Mouse (Mus musculus) G1E (cell line): Measurements from ENCODE around the gene Twnk. TPM values are rescaled to one million over a fixed set of nuclear protein-coding genes. Genes with fewer than 3 reads are reported as not detected.

Source experiments
- ATAC-seq: 2 replicates; pipeline ENCODE4 v1.8.0; 2016; ENCODE audit warnings: mild to moderate bottlenecking; ENCODE audit not compliant: insufficient number of reproducible peaks, poor library complexity, low FRiP score, severe bottlenecking; ENCODE audit errors: extremely low read depth
- DNase-seq: peaks from one replicate; pipeline ENCODE4 v3.0.0; 2012; ENCODE audit warnings: low spot score
- H3K27me3 ChIP-seq: 2 replicates; pipeline ENCODE4 v1.6.1; 2012; ENCODE audit warnings: mild to moderate bottlenecking, low read length, inconsistent platforms; ENCODE audit not compliant: insufficient read depth
- H3K36me3 ChIP-seq: replicated peaks from 2 replicates; pipeline ENCODE3; 2012; ENCODE audit warnings: mild to moderate bottlenecking, inconsistent platforms
- H3K4me1 ChIP-seq: 2 replicates; pipeline ENCODE4 v1.6.1; 2012; ENCODE audit warnings: low read depth, low read length, inconsistent platforms, mixed read lengths; ENCODE audit not compliant: insufficient read depth
- H3K4me3 ChIP-seq: 2 replicates; pipeline ENCODE4 v1.5.1; 2012; ENCODE audit warnings: low read depth, mild to moderate bottlenecking, inconsistent platforms, low read length, moderate library complexity, mixed read lengths
- H3K9me3 ChIP-seq: replicated peaks from 2 replicates; pipeline ENCODE4 v1.6.1; 2012; ENCODE audit warnings: inconsistent platforms
- CTCF ChIP-seq: IDR thresholded peaks from 2 replicates; pipeline ENCODE4 v1.5.1; 2012; ENCODE audit warnings: low read depth, low read length, inconsistent platforms, mixed read lengths
- GATA1 ChIP-seq: IDR thresholded peaks from 2 replicates; pipeline ENCODE4 v1.6.1; 2012; ENCODE audit warnings: borderline replicate concordance, low read length, inconsistent platforms, mixed read lengths
- GATA2 ChIP-seq: IDR thresholded peaks from 2 replicates; pipeline ENCODE4 v1.6.1; 2012; ENCODE audit warnings: low read depth, low read length, inconsistent platforms, borderline replicate concordance
- POLR2AphosphoS5 ChIP-seq: IDR thresholded peaks from 2 replicates; pipeline ENCODE4 v1.6.1; 2012; ENCODE audit warnings: low read depth, low read length, inconsistent platforms; ENCODE audit not compliant: insufficient replicate concordance
- TAL1 ChIP-seq: conservative IDR thresholded peaks from 2 replicates; pipeline ENCODE4 v1.6.1; 2012; ENCODE audit warnings: low read depth, low read length, inconsistent platforms, mixed read lengths
- polyA plus RNA-seq: library from polyadenylated mRNA; stranded (reverse); fragments of >175 nt; gene quantifications from 2 replicates; pipeline ENCODE4 v1.2.3, GENCODE M21; 2012
- total RNA-seq, 2 experiments: library from RNA; stranded (forward) in 1 of 2; stranded (reverse) in 1 of 2; fragments of 200-1000 nt in 1 of 2; fragments of >200 nt in 1 of 2; fragmentation: Nextera tagmentation in 1 of 2; gene quantifications; 2 replicates each; pipeline ENCODE4 v1.2.3; 2014 to 2017

The Twnk gene
- total and polyA plus RNA-seq, 3 experiments: 14.7 to 22.4 (median 22.0) TPM

DNA sequence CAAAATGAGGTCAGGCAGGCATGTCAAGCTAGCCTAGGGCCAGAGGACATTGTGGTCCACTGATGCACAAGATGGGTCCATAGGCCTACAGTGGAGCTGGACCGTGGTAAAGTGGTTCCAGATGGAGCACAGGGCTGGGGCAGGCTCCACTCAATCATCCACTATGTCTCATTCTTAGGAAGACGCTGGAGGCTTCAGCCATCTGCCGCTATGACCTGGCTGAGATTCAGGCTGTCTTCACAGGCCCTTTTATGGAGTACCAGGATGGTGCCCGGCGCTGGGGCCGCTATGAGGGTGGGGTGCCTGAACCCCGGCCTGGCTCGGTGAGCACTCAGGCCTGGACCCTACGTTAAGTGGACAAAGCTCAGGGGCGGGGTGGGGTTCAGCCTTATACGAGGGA, 7.7 kb upstream of the Twnk start:
- Histone ChIP-seq H3K36me3 (peaks cover 22% of the 10 kb centered on the region), H3K9me3 (no peaks in the 10 kb centered on the region), H3K4me1 (peaks cover 41% of the 10 kb centered on the region), H3K4me3 (no peak overlapping the region), H3K27me3 (peaks cover 40% of the 10 kb centered on the region)
- TF ChIP-seq GATA1: no peak
- TF ChIP-seq POLR2AphosphoS5: no peak
- no peak for TF ChIP-seq CTCF
- no peak for TF ChIP-seq TAL1
- TF ChIP-seq GATA2: no peak
- ATAC-seq (no peak), DNase-seq (no peak)

DNA sequence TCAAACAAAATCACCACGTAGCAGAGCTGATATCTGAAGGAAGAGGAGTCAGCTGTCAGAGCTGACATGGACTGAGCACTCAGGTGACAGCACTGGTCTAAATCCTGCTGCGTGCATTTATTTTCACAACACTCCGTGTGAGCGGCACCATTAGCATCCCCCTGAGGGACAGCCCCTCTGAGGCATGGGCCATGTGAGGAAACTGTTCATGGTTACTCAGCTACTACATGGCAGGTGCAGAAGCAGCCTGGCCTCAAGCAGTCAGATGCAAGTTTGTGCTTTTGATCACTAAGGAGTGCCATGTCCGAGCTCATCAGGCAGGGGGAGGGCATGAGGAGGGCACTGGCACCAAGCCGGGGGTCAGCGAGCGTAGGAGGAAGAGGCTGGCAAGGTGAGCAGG, 5.8 kb upstream of the Twnk start:
- DNase-seq (no peak), ATAC-seq (no peak)
- peaks cover 31% of the 10 kb centered on the region for H3K27me3 ChIP-seq
- TF ChIP-seq TAL1: no peak
- TF ChIP-seq GATA2: no peak
- no peak for TF ChIP-seq CTCF
- TF ChIP-seq GATA1: no peak
- no peak for TF ChIP-seq POLR2AphosphoS5
- H3K4me3 ChIP-seq: no peak overlapping the region
- no peaks in the 10 kb centered on the region for H3K9me3 ChIP-seq
- H3K4me1 ChIP-seq: peaks cover 58% of the 10 kb centered on the region
- H3K36me3 ChIP-seq: peaks cover 41% of the 10 kb centered on the region

DNA sequence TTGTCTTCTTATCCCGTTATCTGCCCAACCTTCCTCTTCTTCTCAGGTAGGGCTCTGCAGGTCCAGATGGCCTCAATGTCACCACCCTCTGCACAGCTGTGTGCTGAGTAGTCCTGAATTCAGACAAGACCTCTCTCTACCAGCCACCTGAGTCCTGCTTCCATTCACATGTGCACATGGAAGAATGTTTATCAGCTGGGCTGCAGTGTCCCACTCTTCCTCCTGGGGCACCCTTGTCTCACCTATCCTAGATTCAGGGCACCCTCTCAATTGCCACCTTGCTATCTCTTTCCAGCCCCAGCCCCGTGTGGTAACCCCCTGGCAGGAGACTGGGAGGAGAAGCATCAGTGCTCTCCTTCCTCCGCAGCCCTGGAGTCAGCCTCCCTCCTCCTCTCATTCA, 3.2 kb upstream of the Twnk start:
- Histone ChIP-seq H3K4me3 (no peak overlapping the region), H3K9me3 (no peaks in the 10 kb centered on the region), H3K27me3 (peaks cover 11% of the 10 kb centered on the region), H3K4me1 (peaks cover 63% of the 10 kb centered on the region), H3K36me3 (peaks cover 52% of the 10 kb centered on the region)
- no peak for DNase-seq
- TF ChIP-seq CTCF (0 out of 2 replicates have a peak, but pooled peaks have one; percentile 4), GATA1 (no peak)
- ATAC-seq: no peak

DNA sequence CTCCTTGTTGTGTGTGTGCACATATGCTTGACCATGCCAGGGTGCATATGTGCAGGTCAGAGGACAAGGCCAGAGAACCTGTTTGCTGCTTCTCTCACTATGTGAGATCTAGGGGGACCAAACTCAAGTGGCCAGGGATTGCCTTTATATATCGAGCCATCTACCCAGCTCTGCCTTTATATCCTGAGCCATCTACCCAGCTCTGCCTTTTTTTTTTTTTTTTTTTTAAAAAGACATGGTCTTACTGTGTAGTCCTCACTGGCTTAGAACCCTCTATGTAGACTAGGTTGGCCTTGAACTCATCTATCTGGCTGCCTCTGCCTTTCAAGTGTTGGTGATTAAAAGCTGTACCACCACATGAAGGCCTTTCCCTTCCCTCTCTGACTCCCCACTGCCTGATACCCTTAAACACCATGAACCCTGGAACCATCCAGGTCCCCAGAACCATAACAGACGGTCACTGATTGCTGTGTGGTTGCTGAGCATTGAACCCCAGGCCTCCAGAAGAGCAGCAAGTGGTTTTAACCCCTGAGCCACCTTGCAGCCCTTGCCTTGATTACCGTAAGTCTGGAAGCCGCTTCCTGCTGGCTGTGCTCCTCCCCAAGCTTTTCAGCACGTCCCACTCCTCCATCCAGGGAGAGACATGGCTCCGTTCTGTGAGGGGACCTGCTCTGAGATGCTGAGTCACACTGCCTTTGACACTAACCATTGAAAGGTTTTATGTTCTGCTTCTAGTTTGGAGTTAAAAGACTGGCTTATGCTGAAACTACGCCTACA, 1.5 kb upstream of the Twnk start:
- no peak for ATAC-seq
- Histone ChIP-seq H3K9me3 (no peaks in the 10 kb centered on the region), H3K27me3 (no peaks in the 10 kb centered on the region; the same call in 1 of the 2 replicates), H3K4me1 (peaks cover 63% of the 10 kb centered on the region), H3K4me3 (no peak overlapping the region; the same call in 1 of the 2 replicates), H3K36me3 (peaks cover 68% of the 10 kb centered on the region)
- DNase-seq: no peak
- TF ChIP-seq CTCF (no peak), GATA2 (no peak), GATA1 (no peak), TAL1 (no peak), POLR2AphosphoS5 (no peak)

GRCm38 (mm10) chr19:45005957-45006712, 672 bp downstream of the Twnk start, which contains the start of gene Mrpl43:
Gene Mrpl43, minus strand, starts transcription at chr19:45006442.
- DNase-seq: peak; percentile 95
- TF ChIP-seq CTCF (no peak), POLR2AphosphoS5 (no peak)
- peak; percentile 86 for ATAC-seq
- Histone ChIP-seq H3K4me1 (peaks cover 64% of the 10 kb centered on the region), H3K27me3 (no peaks in the 10 kb centered on the region), H3K36me3 (peaks cover 83% of the 10 kb centered on the region), H3K4me3 (peak within 1 kb of the TSS; percentile 96), H3K9me3 (no peaks in the 10 kb centered on the region)

DNA sequence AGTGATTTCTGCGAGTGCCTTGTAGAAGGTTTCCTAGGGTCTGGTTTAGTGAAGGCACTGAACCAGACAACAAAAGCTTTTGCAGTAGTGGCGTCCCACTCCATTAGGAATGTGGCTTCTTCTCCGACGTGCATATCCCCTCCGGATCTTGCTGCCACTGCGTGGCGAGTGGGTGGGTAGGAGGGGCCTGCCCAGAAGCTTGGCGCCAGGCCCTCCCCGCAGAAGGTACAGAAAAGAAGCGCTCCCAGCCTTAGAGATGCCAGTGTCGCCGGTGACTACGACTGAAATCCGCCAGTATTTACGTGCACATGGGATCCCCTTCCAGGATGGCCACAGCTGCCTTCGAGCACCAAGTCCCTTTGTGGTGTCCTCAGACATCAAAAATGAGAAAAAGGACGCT, 1.6 kb downstream of the Twnk start:
- DNase-seq (peak; percentile 34), ATAC-seq (no peak)
- peak overlapping the region; percentile 96 for H3K4me3 ChIP-seq
- peaks cover 63% of the 10 kb centered on the region for H3K4me1 ChIP-seq
- no peaks in the 10 kb centered on the region for H3K9me3 ChIP-seq
- H3K36me3 ChIP-seq: peaks cover 83% of the 10 kb centered on the region
- TF ChIP-seq GATA1 (no peak), CTCF (no peak), GATA2 (no peak), TAL1 (no peak), POLR2AphosphoS5 (no peak)
- no peaks in the 10 kb centered on the region for H3K27me3 ChIP-seq
